Mouse (Mus musculus): Measurements from ENCODE around the gene Baz1b. TPM values are rescaled to one million over a fixed set of nuclear protein-coding genes. Genes with fewer than 3 reads are reported as not detected.

The Baz1b gene
- polyA plus RNA-seq, 1 experiment from 2014 or later: 11.7 TPM

DNA sequence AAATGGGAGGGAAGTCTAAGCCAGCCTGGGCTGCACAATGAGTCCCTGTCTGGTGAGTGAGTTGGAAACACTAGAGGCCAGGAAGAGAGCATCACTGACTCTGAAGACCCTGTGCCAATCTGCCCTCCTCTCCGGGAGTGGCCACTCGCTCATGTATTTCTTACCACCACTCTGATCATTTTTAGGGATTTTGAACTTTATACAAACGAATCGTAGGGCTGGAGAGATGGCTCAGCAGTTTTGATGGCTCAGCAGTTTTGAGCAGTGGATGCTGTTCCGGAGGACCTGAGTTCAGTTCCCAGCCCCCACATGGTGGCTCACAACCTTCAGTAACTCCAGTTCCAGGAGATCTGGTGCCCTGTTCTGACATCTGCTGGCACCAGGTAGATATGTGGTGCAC, 14.1 kb upstream of the Baz1b start:
- Histone ChIP-seq H3K9ac (replicated peaks) (no peak overlapping the region), H3K9me3 (ENCODE audit: low read length) (no peaks in the 10 kb centered on the region), H3K27me3 (ENCODE audit: insufficient read depth, low read length) (no peaks in the 10 kb centered on the region), H3K4me3 (ENCODE audit: low read depth, low read length) (no peak overlapping the region), H3K27ac (ENCODE audit: low read depth) (no peak overlapping the region), H3K36me3 (replicated peaks; ENCODE audit: insufficient read depth, low read length) (peaks cover 58% of the 10 kb centered on the region), H3K4me1 (ENCODE audit: insufficient read depth) (peaks cover 16% of the 10 kb centered on the region), H3K4me2 (ENCODE audit: low read depth, low read length) (no peak overlapping the region)
- ATAC-seq (no peak), DNase-seq (no peak)
- TF ChIP-seq CTCF (IDR thresholded peaks at IDR 0.05; ENCODE audit: low read depth) (no peak), EP300 (IDR thresholded peaks at IDR 0.05; ENCODE audit: low read depth) (no peak)
- 86% methylated on average over 5 of the region's 5 CpGs for WGBS (ENCODE audit: insufficient replicate concordance)

- Histone ChIP-seq H3K4me1 (ENCODE audit: insufficient read depth) (peaks cover 9% of the 10 kb centered on the region), H3K9ac (replicated peaks) (no peak overlapping the region), H3K36me3 (replicated peaks; ENCODE audit: insufficient read depth, low read length) (peaks cover 75% of the 10 kb centered on the region), H3K27me3 (ENCODE audit: insufficient read depth, low read length) (no peaks in the 10 kb centered on the region), H3K27ac (ENCODE audit: low read depth) (no peak overlapping the region), H3K4me2 (ENCODE audit: low read depth, low read length) (no peak overlapping the region), H3K9me3 (ENCODE audit: low read length) (no peaks in the 10 kb centered on the region), H3K4me3 (ENCODE audit: low read depth, low read length) (no peak overlapping the region)
- TF ChIP-seq EP300 (IDR thresholded peaks at IDR 0.05; ENCODE audit: low read depth): no peak
- TF ChIP-seq CTCF (IDR thresholded peaks at IDR 0.05; ENCODE audit: low read depth): no peak
- DNase-seq (no peak), ATAC-seq (no peak)
Measured at GRCm38 (mm10) chr5:135175086-135175485, 12.0 kb upstream of the Baz1b start.

DNA sequence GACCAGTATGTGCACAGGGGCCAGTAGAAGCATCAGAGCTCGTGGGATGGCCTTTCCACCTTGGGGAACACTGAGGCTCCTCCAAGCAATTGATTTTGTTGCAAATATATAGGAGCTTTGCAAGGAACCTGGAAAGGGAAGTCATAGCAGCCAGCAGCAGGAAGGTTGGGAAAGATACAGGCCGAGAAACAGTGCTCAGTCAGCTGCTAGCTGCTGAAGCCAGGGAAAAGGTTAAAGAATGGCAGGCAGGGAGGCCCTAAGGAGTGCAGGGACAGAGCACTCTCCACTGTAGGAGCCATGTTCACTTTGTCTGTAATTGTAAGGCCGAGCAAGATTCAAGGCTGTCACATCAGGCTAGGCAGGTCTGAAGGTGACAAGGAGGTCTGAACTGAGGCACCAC, 8.5 kb upstream of the Baz1b start:
- H3K27ac ChIP-seq (ENCODE audit: low read depth): peak overlapping the region; percentile 2; the same call in 1 of the 2 replicates
- no peak overlapping the region for H3K9ac ChIP-seq (replicated peaks)
- no peak overlapping the region for H3K4me3 ChIP-seq (ENCODE audit: low read depth, low read length)
- H3K4me2 ChIP-seq (ENCODE audit: low read depth, low read length): no peak overlapping the region
- no peaks in the 10 kb centered on the region for H3K27me3 ChIP-seq (ENCODE audit: insufficient read depth, low read length)
- 63% methylated on average over 3 of the region's 3 CpGs for WGBS (ENCODE audit: insufficient replicate concordance)
- peaks cover 75% of the 10 kb centered on the region for H3K36me3 ChIP-seq (replicated peaks; ENCODE audit: insufficient read depth, low read length)
- ATAC-seq (no peak), DNase-seq (no peak)
- H3K9me3 ChIP-seq (ENCODE audit: low read length): no peaks in the 10 kb centered on the region
- 0 out of 2 replicates have a peak, but pooled peaks cover 4% of the 10 kb centered on the region for H3K4me1 ChIP-seq (ENCODE audit: insufficient read depth)
- no peak for TF ChIP-seq EP300 (IDR thresholded peaks at IDR 0.05; ENCODE audit: low read depth)
- TF ChIP-seq CTCF (IDR thresholded peaks at IDR 0.05; ENCODE audit: low read depth): no peak

GRCm38 (mm10) chr5:135178996-135179395, 8.1 kb upstream of the Baz1b start:
- Histone ChIP-seq H3K4me1 (ENCODE audit: insufficient read depth) (0 out of 2 replicates have a peak, but pooled peaks cover 4% of the 10 kb centered on the region), H3K36me3 (replicated peaks; ENCODE audit: insufficient read depth, low read length) (peaks cover 74% of the 10 kb centered on the region), H3K9me3 (ENCODE audit: low read length) (no peaks in the 10 kb centered on the region), H3K27me3 (ENCODE audit: insufficient read depth, low read length) (no peaks in the 10 kb centered on the region), H3K4me2 (ENCODE audit: low read depth, low read length) (no peak overlapping the region), H3K27ac (ENCODE audit: low read depth) (no peak overlapping the region), H3K4me3 (ENCODE audit: low read depth, low read length) (no peak overlapping the region), H3K9ac (replicated peaks) (no peak overlapping the region)
- no peak for DNase-seq
- WGBS (ENCODE audit: insufficient replicate concordance): 86% methylated on average over 4 of the region's 4 CpGs
- TF ChIP-seq CTCF (IDR thresholded peaks at IDR 0.05; ENCODE audit: low read depth) (no peak), EP300 (IDR thresholded peaks at IDR 0.05; ENCODE audit: low read depth) (no peak)
- no peak for ATAC-seq

DNA sequence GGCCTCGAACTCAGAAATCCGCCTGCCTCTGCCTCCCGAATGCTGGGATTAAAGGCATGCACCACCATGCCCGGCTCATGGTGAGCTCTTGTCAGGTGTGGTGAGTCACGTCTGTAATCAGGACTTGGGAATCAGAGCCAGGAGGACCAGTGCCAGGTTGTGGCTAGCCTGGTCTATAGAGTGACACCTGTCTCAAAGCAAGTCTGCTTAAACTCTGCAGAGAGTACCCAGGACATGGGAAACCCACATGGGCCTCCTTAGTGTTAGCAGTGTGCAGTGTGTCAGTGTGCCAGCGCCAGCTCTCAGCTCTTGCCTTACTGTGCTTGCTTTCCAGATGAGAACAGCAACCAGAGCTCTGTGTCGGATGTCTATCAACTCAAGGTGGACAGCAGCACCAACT, 7.4 kb upstream of the Baz1b start:
- peaks cover 68% of the 10 kb centered on the region for H3K36me3 ChIP-seq (replicated peaks; ENCODE audit: insufficient read depth, low read length)
- ATAC-seq: no peak
- H3K4me3 ChIP-seq (ENCODE audit: low read depth, low read length): no peak overlapping the region
- DNase-seq: no peak
- H3K27ac ChIP-seq (ENCODE audit: low read depth): no peak overlapping the region
- 94% methylated on average over 6 of the region's 7 CpGs for WGBS (ENCODE audit: insufficient replicate concordance)
- H3K9me3 ChIP-seq (ENCODE audit: low read length): no peaks in the 10 kb centered on the region
- H3K4me2 ChIP-seq (ENCODE audit: low read depth, low read length): no peak overlapping the region
- no peaks in the 10 kb centered on the region for H3K27me3 ChIP-seq (ENCODE audit: insufficient read depth, low read length)
- 0 out of 2 replicates have a peak, but pooled peaks cover 4% of the 10 kb centered on the region for H3K4me1 ChIP-seq (ENCODE audit: insufficient read depth)
- TF ChIP-seq CTCF (IDR thresholded peaks at IDR 0.05; ENCODE audit: low read depth): no peak
- H3K9ac ChIP-seq (replicated peaks): no peak overlapping the region

DNA sequence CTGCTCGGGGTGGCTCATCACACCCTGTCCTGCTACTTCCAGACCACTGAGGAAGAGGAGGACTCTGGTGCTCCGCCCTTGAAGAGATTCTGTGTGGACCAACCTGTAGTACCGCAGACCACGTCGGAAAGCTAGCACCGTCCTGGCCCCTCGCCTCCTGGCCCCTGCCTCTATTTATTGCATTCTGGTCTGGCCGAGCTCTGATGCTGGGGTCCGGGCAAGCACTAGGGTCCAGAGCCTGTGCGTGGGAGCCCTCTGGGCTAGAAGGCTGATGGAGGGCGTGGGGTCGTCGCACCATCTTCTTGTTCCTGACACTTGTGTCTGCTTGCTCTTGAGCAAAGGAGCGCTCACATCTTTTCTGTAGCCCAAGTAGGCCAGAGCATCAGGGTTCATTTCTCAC, 6.3 kb upstream of the Baz1b start:
- H3K4me3 ChIP-seq (ENCODE audit: low read depth, low read length): no peak overlapping the region
- DNase-seq (no peak), ATAC-seq (no peak)
- H3K27me3 ChIP-seq (ENCODE audit: insufficient read depth, low read length): no peaks in the 10 kb centered on the region
- no peak overlapping the region for H3K4me2 ChIP-seq (ENCODE audit: low read depth, low read length)
- peaks cover 6% of the 10 kb centered on the region; the same call in 1 of the 2 replicates for H3K4me1 ChIP-seq (ENCODE audit: insufficient read depth)
- no peak overlapping the region for H3K9ac ChIP-seq (replicated peaks)
- peaks cover 60% of the 10 kb centered on the region for H3K36me3 ChIP-seq (replicated peaks; ENCODE audit: insufficient read depth, low read length)
- H3K9me3 ChIP-seq (ENCODE audit: low read length): no peaks in the 10 kb centered on the region
- no peak overlapping the region for H3K27ac ChIP-seq (ENCODE audit: low read depth)
- TF ChIP-seq EP300 (IDR thresholded peaks at IDR 0.05; ENCODE audit: low read depth) (no peak), CTCF (IDR thresholded peaks at IDR 0.05; ENCODE audit: low read depth) (no peak)
- 90% methylated on average over 14 of the region's 14 CpGs for WGBS (ENCODE audit: insufficient replicate concordance)

- Histone ChIP-seq H3K9me3 (ENCODE audit: low read length) (no peaks in the 10 kb centered on the region), H3K27ac (ENCODE audit: low read depth) (no peak overlapping the region), H3K4me3 (ENCODE audit: low read depth, low read length) (no peak overlapping the region), H3K9ac (replicated peaks) (no peak overlapping the region), H3K4me1 (ENCODE audit: insufficient read depth) (peaks cover 11% of the 10 kb centered on the region), H3K4me2 (ENCODE audit: low read depth, low read length) (no peak overlapping the region), H3K27me3 (ENCODE audit: insufficient read depth, low read length) (no peaks in the 10 kb centered on the region), H3K36me3 (replicated peaks; ENCODE audit: insufficient read depth, low read length) (peaks cover 51% of the 10 kb centered on the region)
- WGBS (ENCODE audit: insufficient replicate concordance): 91% methylated on average over 6 of the region's 6 CpGs
- no peak for TF ChIP-seq EP300 (IDR thresholded peaks at IDR 0.05; ENCODE audit: low read depth)
- TF ChIP-seq CTCF (IDR thresholded peaks at IDR 0.05; ENCODE audit: low read depth): no peak
- no peak for DNase-seq
- ATAC-seq: no peak
Measured at GRCm38 (mm10) chr5:135181776-135182175, 5.3 kb upstream of the Baz1b start.
